Mouse (Mus musculus) intestine, postnatal 0 days (tissue): ENCODE data around the gene 4930407I10Rik. TPM values are rescaled to one million over a fixed set of nuclear protein-coding genes. Genes with fewer than 3 reads are reported as not detected.

Experiments
- ATAC-seq: fragments of 200-750 bp; cut with Nextera tagmentation; 2 replicates; pipeline ENCODE4 v1.8.0; 2017; ENCODE audit warnings: mild to moderate bottlenecking, moderate TSS enrichment, moderate library complexity
- H3K27ac ChIP-seq: fragments of 300-500 bp; sonication (generic); 2 replicates; pipeline ENCODE4 v1.5.1; 2014; ENCODE audit warnings: mild to moderate bottlenecking, low read depth, low read length, moderate library complexity
- H3K27me3 ChIP-seq: fragments of 300-500 bp; sonication (generic); replicated peaks from 2 replicates; pipeline ENCODE4 v1.6.1; 2014; ENCODE audit warnings: low read length, mixed read lengths; ENCODE audit not compliant: control insufficient read depth, insufficient read depth
- H3K36me3 ChIP-seq: fragments of 300-500 bp; sonication (generic); 2 replicates; pipeline ENCODE4 v1.6.1; 2014; ENCODE audit warnings: mild to moderate bottlenecking, moderate library complexity; ENCODE audit not compliant: control insufficient read depth, insufficient read depth
- H3K4me1 ChIP-seq: fragments of 300-500 bp; sonication (generic); replicated peaks from 2 replicates; pipeline ENCODE4 v1.6.1; 2014; ENCODE audit warnings: antibody characterized with exemption, low read length, mixed read lengths; ENCODE audit not compliant: control insufficient read depth, insufficient read depth
- H3K4me2 ChIP-seq: fragments of 300-500 bp; sonication (generic); replicated peaks from 2 replicates; pipeline ENCODE4 v1.6.1; 2014; ENCODE audit warnings: low read depth, mild to moderate bottlenecking, moderate library complexity
- H3K4me3 ChIP-seq: fragments of 300-500 bp; sonication (generic); 2 replicates; pipeline ENCODE4 v1.5.1; 2014; ENCODE audit warnings: low read depth, low read length
- H3K9ac ChIP-seq: fragments of 300-500 bp; sonication (generic); 2 replicates; pipeline ENCODE4 v1.6.1; 2014; ENCODE audit warnings: mild to moderate bottlenecking, low read depth, low read length
- H3K9me3 ChIP-seq: fragments of 300-500 bp; sonication (generic); 2 replicates; pipeline ENCODE4 v1.6.1; 2016; ENCODE audit warnings: mixed run types; ENCODE audit not compliant: control insufficient read depth
- CTCF ChIP-seq: sonication (generic); IDR thresholded peaks from 2 replicates; pipeline ENCODE4 v1.5.1; 2016; ENCODE audit warnings: low read depth, mild to moderate bottlenecking, control low read depth, antibody characterized with exemption, moderate library complexity
- WGBS: fragments of 180-500 bp; shearing (Covaris S2); extraction: QIAGEN DNeasy Blood & Tissue Kit; methylation state at CpG from one replicate; pipeline ENCODE4 v1.1.7; 2014; 5-methylcytosine and 5-hydroxymethylcytosine counted together
- polyA plus RNA-seq: library from polyadenylated mRNA; unstranded; fragments of >200 nt; fragmentation: Nextera tagmentation; extraction: Ambion mirVana; gene quantifications from 2 replicates; pipeline ENCODE4 v1.2.1, GENCODE M21; 2015

Gene 4930407I10Rik
- polyA plus RNA-seq, 1 experiment from 2014 or later = not detected

- WGBS = under 1% methylated on average over 71 of the region's 74 CpGs
- no peaks in the 10 kb centered on the region for H3K27me3 ChIP-seq
- peak within 1 kb of the TSS; percentile 91 for H3K4me2 ChIP-seq
- 0 out of 2 replicates have a peak, but pooled peaks cover 5% of the 10 kb centered on the region for H3K4me1 ChIP-seq
- H3K9me3 ChIP-seq = no peaks in the 10 kb centered on the region
- ATAC-seq = peak; percentile 84
- peaks cover 12% of the 10 kb centered on the region; the same call in 1 of the 2 replicates for H3K36me3 ChIP-seq
- TF ChIP-seq CTCF = no peak
- H3K9ac ChIP-seq = peak within 1 kb of the TSS; percentile 93
- peak within 1 kb of the TSS; percentile 79 for H3K27ac ChIP-seq
- H3K4me3 ChIP-seq = peak within 1 kb of the TSS; percentile 97
These were observed 11.7 kb upstream of the 4930407I10Rik start, which contains the start of gene Snu13 for GRCm38 (mm10) chr15:82047080-82047883. Snu13 (minus strand) TSS chr15:82047598.

- H3K27ac ChIP-seq = no peak overlapping the region
These were observed 6.4 kb upstream of the 4930407I10Rik start for GRCm38 (mm10) chr15:82052544-82052943.

GRCm38 (mm10) chr15:82063909-82064308, 5.0 kb downstream of the 4930407I10Rik start:
- Histone ChIP-seq H3K4me2 (no peak overlapping the region), H3K4me1 (no peaks in the 10 kb centered on the region), H3K4me3 (no peak overlapping the region), H3K27ac (no peak overlapping the region), H3K9ac (no peak overlapping the region), H3K27me3 (peaks cover 39% of the 10 kb centered on the region), H3K36me3 (no peaks in the 10 kb centered on the region), H3K9me3 (no peaks in the 10 kb centered on the region)
- no peak for ATAC-seq
- no peak for TF ChIP-seq CTCF
- 56% methylated on average over 14 of the region's 14 CpGs for WGBS

More at GRCm38 (mm10) chr15:82052544-82052943, 6.4 kb upstream of the 4930407I10Rik start:
- Histone ChIP-seq H3K4me1 (no peaks in the 10 kb centered on the region), H3K27me3 (no peaks in the 10 kb centered on the region), H3K9me3 (no peaks in the 10 kb centered on the region), H3K4me2 (no peak overlapping the region), H3K9ac (no peak overlapping the region), H3K4me3 (no peak overlapping the region), H3K36me3 (no peaks in the 10 kb centered on the region)
- ATAC-seq = no peak
- TF ChIP-seq CTCF = no peak
- 64% methylated on average over 5 of the region's 5 CpGs for WGBS

GRCm38 (mm10) chr15:82065511-82065910, 6.6 kb downstream of the 4930407I10Rik start:
- no peaks in the 10 kb centered on the region for H3K4me1 ChIP-seq
- H3K27me3 ChIP-seq = peaks cover 55% of the 10 kb centered on the region
- H3K9me3 ChIP-seq = no peaks in the 10 kb centered on the region
- H3K4me3 ChIP-seq = no peak overlapping the region
- H3K4me2 ChIP-seq = no peak overlapping the region
- H3K9ac ChIP-seq = no peak overlapping the region
- WGBS = 13% methylated on average over 7 of the region's 7 CpGs
- H3K36me3 ChIP-seq = no peaks in the 10 kb centered on the region
- no peak overlapping the region for H3K27ac ChIP-seq
- ATAC-seq = no peak
- peak; percentile 89 for TF ChIP-seq CTCF

GRCm38 (mm10) chr15:82069898-82070297, 10.9 kb downstream of the 4930407I10Rik start, which contains the start of gene Mei1:
Mei1 (plus strand) TSS chr15:82069996.
- WGBS = 20% methylated on average over 39 of the region's 40 CpGs
- H3K9ac ChIP-seq = no peak within 1 kb of the TSS
- H3K36me3 ChIP-seq = no peaks in the 10 kb centered on the region
- H3K27ac ChIP-seq = no peak within 1 kb of the TSS
- H3K9me3 ChIP-seq = no peaks in the 10 kb centered on the region
- peaks cover 53% of the 10 kb centered on the region for H3K27me3 ChIP-seq
- no peak for ATAC-seq
- H3K4me3 ChIP-seq = no peak within 1 kb of the TSS
- no peak for TF ChIP-seq CTCF
- no peak within 1 kb of the TSS for H3K4me2 ChIP-seq
- no peaks in the 10 kb centered on the region for H3K4me1 ChIP-seq

GRCm38 (mm10) chr15:82071816-82072469, 13.0 kb downstream of the 4930407I10Rik start:
- H3K36me3 ChIP-seq = no peaks in the 10 kb centered on the region
- no peaks in the 10 kb centered on the region for H3K9me3 ChIP-seq
- H3K4me3 ChIP-seq = no peak overlapping the region
- no peak for ATAC-seq
- peaks cover 43% of the 10 kb centered on the region for H3K27me3 ChIP-seq
- no peak overlapping the region for H3K9ac ChIP-seq
- TF ChIP-seq CTCF = no peak
- no peaks in the 10 kb centered on the region for H3K4me1 ChIP-seq
- WGBS = 87% methylated on average over 26 of the region's 26 CpGs
- H3K4me2 ChIP-seq = no peak overlapping the region
- no peak overlapping the region for H3K27ac ChIP-seq
